ENCODE assay signal across 23 mouse cellular contexts in the genomic region with DNA sequence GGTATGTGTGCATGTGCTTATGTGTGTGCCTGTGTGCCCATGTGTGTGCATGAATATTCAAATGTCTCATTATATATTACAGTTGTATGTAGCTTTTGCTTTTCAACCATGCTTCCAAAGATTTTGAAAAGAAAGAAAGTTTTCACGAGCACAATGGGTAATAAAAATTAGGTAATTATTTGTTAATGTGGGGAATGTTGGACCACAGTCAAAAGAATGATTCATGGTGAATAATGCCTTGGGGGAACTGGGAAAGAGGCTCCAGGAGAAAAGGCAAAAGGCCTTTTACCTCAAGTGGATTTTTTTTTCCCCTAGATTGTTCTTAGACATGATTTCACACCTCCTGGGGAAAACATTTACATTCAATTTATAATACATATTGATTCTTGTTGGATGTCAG.
DNase-seq lines count a peak whose midpoint lies in the region; ATAC-seq and TF ChIP-seq lines count a peak whose summit lies in the region.
"Had no signal": no experiment of that assay in that cellular context is flagged by ENCODE, and none has a peak within 500 bp of the region (broad histone marks: within the 10 kb centered on the region; RNA-seq: fewer than 3 reads in every experiment).

No protein-coding gene starts in this region.

- no peak overlapping the region for H3K4me2 ChIP-seq in forebrain, embryonic 16.5 days (ENCODE audit: low read length)
- H3K4me2 ChIP-seq: embryonic facial prominence, embryonic 13.5 days; embryonic facial prominence, embryonic 15.5 days; forebrain, embryonic 12.5 days had no signal

- peaks cover 2% of the 10 kb centered on the region for H3K4me1 ChIP-seq in embryonic fibroblast, embryonic 13.5 days (ENCODE audit: control insufficient read depth, insufficient read depth, low read length)
- no peaks in the 10 kb centered on the region for H3K4me1 ChIP-seq in forebrain, embryonic 16.5 days (replicated peaks; ENCODE audit: control insufficient read depth, insufficient read depth, low read length)
- H3K4me1 ChIP-seq: embryonic facial prominence, embryonic 13.5 days; embryonic facial prominence, embryonic 15.5 days; forebrain, embryonic 10.5 days; forebrain, embryonic 12.5 days had no signal

- H3K9me3 ChIP-seq in forebrain, embryonic 16.5 days (ENCODE audit: control insufficient read depth, low read length) = no peaks in the 10 kb centered on the region
- H3K9me3 ChIP-seq: embryonic facial prominence, embryonic 13.5 days; embryonic facial prominence, embryonic 15.5 days; forebrain, embryonic 10.5 days; forebrain, embryonic 12.5 days had no signal

- WGBS in forebrain, embryonic 16.5 days = 22% methylated on average over 1 of the region's 1 CpGs

- H3K4me3 ChIP-seq in embryonic fibroblast, embryonic 13.5 days (ENCODE audit: insufficient read depth, low read length) = no peak overlapping the region
- H3K4me3 ChIP-seq in forebrain, embryonic 16.5 days (replicated peaks; ENCODE audit: low read length) = no peak overlapping the region
- H3K4me3 ChIP-seq: embryonic facial prominence, embryonic 13.5 days; embryonic facial prominence, embryonic 15.5 days; forebrain, embryonic 10.5 days; forebrain, embryonic 12.5 days had no signal

- DNase-seq in 3134 (ENCODE audit: extremely low read depth, insufficient read length, low spot score) (peak; percentile 4), NIH3T3 (ENCODE audit: low read depth) (peak; percentile 8)
- DNase-seq in skeletal muscle tissue, adult 2 months (ENCODE audit: low read depth, low spot score) = peak; percentile 3
- DNase-seq in kidney, postnatal 36 days = no peak
- DNase-seq in adrenal gland, postnatal 25 days = no peak
- DNase-seq: adrenal gland, adult 8-10 months; adrenal gland, postnatal 14 days; cerebellum, adult 11 months; cerebellum, adult 18-20 months; cerebellum, adult 8-10 months; cerebellum, adult 9-11 months; cerebellum, postnatal 14 days; cerebellum, postnatal 36 days; embryo, embryonic 11 days; forebrain, postnatal 0 days had no signal

- H3K9ac ChIP-seq in forebrain, embryonic 16.5 days (replicated peaks; ENCODE audit: low read depth, low read length) = no peak overlapping the region
- H3K9ac ChIP-seq: embryonic facial prominence, embryonic 13.5 days; embryonic facial prominence, embryonic 15.5 days; forebrain, embryonic 12.5 days; forebrain, postnatal 0 days had no signal

- H3K36me3 ChIP-seq in forebrain, embryonic 16.5 days (ENCODE audit: control insufficient read depth, insufficient read depth) = no peaks in the 10 kb centered on the region
- H3K36me3 ChIP-seq: embryonic facial prominence, embryonic 13.5 days; embryonic facial prominence, embryonic 15.5 days; forebrain, embryonic 10.5 days; forebrain, embryonic 12.5 days had no signal

- no peak for TF ChIP-seq POLR2A in embryonic fibroblast, embryonic 13.5 days (IDR thresholded peaks at IDR 0.05; ENCODE audit: low read depth, low read length)

- H3K27me3 ChIP-seq in forebrain, embryonic 16.5 days (replicated peaks; ENCODE audit: control insufficient read depth, insufficient read depth, low read length) = no peaks in the 10 kb centered on the region
- H3K27me3 ChIP-seq: embryonic facial prominence, embryonic 13.5 days; embryonic facial prominence, embryonic 15.5 days; forebrain, embryonic 12.5 days had no signal

- no peak for ATAC-seq in forebrain, embryonic 16.5 days
- ATAC-seq: activated CD4-positive, CD25-positive, alpha-beta regulatory T cell, adult 4 months; forebrain, embryonic 14.5 days; forebrain, postnatal 0 days had no signal

- TF ChIP-seq CTCF in embryonic fibroblast, embryonic 13.5 days (IDR thresholded peaks at IDR 0.05; ENCODE audit: borderline replicate concordance, insufficient read depth, low read length) = no peak

- H3K27ac ChIP-seq in embryonic fibroblast, embryonic 13.5 days (ENCODE audit: insufficient read depth, low read length) = peak overlapping the region; percentile 57; the same call in 1 of the 2 replicates
- no peak overlapping the region for H3K27ac ChIP-seq in forebrain, embryonic 16.5 days (ENCODE audit: low read length)
- H3K27ac ChIP-seq: embryonic facial prominence, embryonic 13.5 days; embryonic facial prominence, embryonic 15.5 days; forebrain, embryonic 10.5 days; forebrain, embryonic 12.5 days had no signal

Comparison
In these comparisons a context has a peak if more than half of its experiments do, and no peak if none do; other contexts are left out.
1. DNase-seq: peak in 3134 (single experiment), NIH3T3 (single experiment) and skeletal muscle tissue, adult 2 months (single experiment); none in kidney, postnatal 36 days (0 of 2) and adrenal gland, postnatal 25 days (single experiment).